Mouse (Mus musculus): ENCODE results near the gene Gm12216. TPM values are rescaled to one million over a fixed set of nuclear protein-coding genes. Genes with fewer than 3 reads are reported as not detected.
A peak's percentile ranks its signal among the peaks of the same experiment; 100 is the strongest.

Gm12216 gene
- total and polyA plus RNA-seq, 3 experiments, result 2.6 to 4.4 (median 2.6) TPM

GRCm38 (mm10) chr11:53798041-53798711 lies 60.9 kb downstream of the Gm12216 start:
- TF ChIP-seq EP300 (IDR thresholded peaks at IDR 0.05; ENCODE audit: insufficient read depth, low read depth, low read length) (no peak), POLR2A (IDR thresholded peaks at IDR 0.05; ENCODE audit: insufficient read depth, low read depth, low read length) (no peak), CTCF (IDR thresholded peaks at IDR 0.05) (no peak)
- no peaks in the 10 kb centered on the region for H3K79me2 ChIP-seq (replicated peaks; ENCODE audit: control insufficient read depth, insufficient read depth, low read length)
- intact Hi-C loops (cut with DNase I), result no loop called here
- 92% methylated on average over 10 of the region's 10 CpGs for WGBS
- H3K27ac ChIP-seq, result peak overlapping the region; percentile 90
- H3K36me3 ChIP-seq (ENCODE audit: control insufficient read depth, insufficient read depth, low read length), result peaks cover 6% of the 10 kb centered on the region; the same call in 1 of the 2 replicates
- peak in 1 of 2 experiments; percentile 3 for DNase-seq
- no peak overlapping the region for H3K4me3 ChIP-seq
- H3K27me3 ChIP-seq (ENCODE audit: control insufficient read depth, insufficient read depth, low read length), result no peaks in the 10 kb centered on the region
- H3K9ac ChIP-seq (ENCODE audit: low read depth, low read length), result no peak overlapping the region
- H3K4me1 ChIP-seq (ENCODE audit: control insufficient read depth, insufficient read depth, low read length), result peaks cover 37% of the 10 kb centered on the region

- Histone ChIP-seq H3K9ac (ENCODE audit: low read depth, low read length) (no peak overlapping the region), H3K4me1 (ENCODE audit: control insufficient read depth, insufficient read depth, low read length) (peaks cover 36% of the 10 kb centered on the region), H3K79me2 (replicated peaks; ENCODE audit: control insufficient read depth, insufficient read depth, low read length) (no peaks in the 10 kb centered on the region), H3K27ac (peak overlapping the region; percentile 90), H3K36me3 (ENCODE audit: control insufficient read depth, insufficient read depth, low read length) (peaks cover 6% of the 10 kb centered on the region; the same call in 1 of the 2 replicates), H3K4me3 (no peak overlapping the region), H3K27me3 (ENCODE audit: control insufficient read depth, insufficient read depth, low read length) (no peaks in the 10 kb centered on the region)
- TF ChIP-seq POLR2A (IDR thresholded peaks at IDR 0.05; ENCODE audit: insufficient read depth, low read depth, low read length) (no peak), EP300 (IDR thresholded peaks at IDR 0.05; ENCODE audit: insufficient read depth, low read depth, low read length) (no peak), CTCF (IDR thresholded peaks at IDR 0.05) (no peak)
- intact Hi-C loops (cut with DNase I), result loop anchor here (2.0 kb wide), 2 partner anchors 15 to 35 kb away; no protein-coding TSS in a partner anchor
- 77% methylated on average over 6 of the region's 6 CpGs for WGBS
- no peak for DNase-seq
Observed at GRCm38 (mm10) chr11:53797386-53797920, 61.6 kb downstream of the Gm12216 start.

GRCm38 (mm10) chr11:53796409-53797151 lies 62.5 kb downstream of the Gm12216 start:
- 33% methylated on average over 12 of the region's 12 CpGs for WGBS
- Histone ChIP-seq H3K27ac (peak overlapping the region; percentile 90), H3K79me2 (replicated peaks; ENCODE audit: control insufficient read depth, insufficient read depth, low read length) (no peaks in the 10 kb centered on the region), H3K27me3 (ENCODE audit: control insufficient read depth, insufficient read depth, low read length) (no peaks in the 10 kb centered on the region), H3K36me3 (ENCODE audit: control insufficient read depth, insufficient read depth, low read length) (peaks cover 6% of the 10 kb centered on the region; the same call in 1 of the 2 replicates), H3K4me1 (ENCODE audit: control insufficient read depth, insufficient read depth, low read length) (peaks cover 36% of the 10 kb centered on the region), H3K4me3 (0 out of 2 replicates have a peak overlapping the region, but pooled peaks have one; percentile 11), H3K9ac (ENCODE audit: low read depth, low read length) (peak overlapping the region; percentile 19; the same call in 1 of the 2 replicates)
- no peak for TF ChIP-seq CTCF (IDR thresholded peaks at IDR 0.05)
- TF ChIP-seq EP300 (IDR thresholded peaks at IDR 0.05; ENCODE audit: insufficient read depth, low read depth, low read length), result peak; percentile 86; the same call in 1 of the 2 replicates
- peak; percentile 19; the same call in 1 of the 2 replicates for TF ChIP-seq POLR2A (IDR thresholded peaks at IDR 0.05; ENCODE audit: insufficient read depth, low read depth, low read length)
- intact Hi-C loops (cut with DNase I), result loop anchor here (1.0 to 2.0 kb wide), 3 partner anchors 8 to 34 kb away; no protein-coding TSS in a partner anchor
- peak; percentile 82 to 85 for DNase-seq

GRCm38 (mm10) chr11:53795813-53796212 lies 63.2 kb downstream of the Gm12216 start:
- H3K9ac ChIP-seq (ENCODE audit: low read depth, low read length), result no peak overlapping the region; the same call in 1 of the 2 replicates
- H3K79me2 ChIP-seq (replicated peaks; ENCODE audit: control insufficient read depth, insufficient read depth, low read length), result no peaks in the 10 kb centered on the region
- peaks cover 34% of the 10 kb centered on the region for H3K4me1 ChIP-seq (ENCODE audit: control insufficient read depth, insufficient read depth, low read length)
- intact Hi-C loops (cut with DNase I), result loop anchor here (1.0 to 2.0 kb wide), 3 partner anchors 8 to 33 kb away; no protein-coding TSS in a partner anchor
- H3K27me3 ChIP-seq (ENCODE audit: control insufficient read depth, insufficient read depth, low read length), result no peaks in the 10 kb centered on the region
- no peak for TF ChIP-seq EP300 (IDR thresholded peaks at IDR 0.05; ENCODE audit: insufficient read depth, low read depth, low read length)
- TF ChIP-seq POLR2A (IDR thresholded peaks at IDR 0.05; ENCODE audit: insufficient read depth, low read depth, low read length), result no peak
- no peak for TF ChIP-seq CTCF (IDR thresholded peaks at IDR 0.05)
- DNase-seq, result peak in 1 of 2 experiments; percentile 8
- H3K4me3 ChIP-seq, result no peak overlapping the region
- H3K27ac ChIP-seq, result peak overlapping the region; percentile 90
- WGBS, result 71% methylated on average over 8 of the region's 8 CpGs
- H3K36me3 ChIP-seq (ENCODE audit: control insufficient read depth, insufficient read depth, low read length), result peaks cover 6% of the 10 kb centered on the region; the same call in 1 of the 2 replicates

GRCm38 (mm10) chr11:53794671-53795557 lies 64.1 kb downstream of the Gm12216 start:
- peak; percentile 60 to 76 for DNase-seq
- 43% methylated on average over 25 of the region's 25 CpGs for WGBS
- no peak for TF ChIP-seq EP300 (IDR thresholded peaks at IDR 0.05; ENCODE audit: insufficient read depth, low read depth, low read length)
- TF ChIP-seq CTCF (IDR thresholded peaks at IDR 0.05), result peak; percentile 45
- TF ChIP-seq POLR2A (IDR thresholded peaks at IDR 0.05; ENCODE audit: insufficient read depth, low read depth, low read length), result 0 out of 2 replicates have a peak, but pooled peaks have one; percentile 21
- peaks cover 6% of the 10 kb centered on the region; the same call in 1 of the 2 replicates for H3K36me3 ChIP-seq (ENCODE audit: control insufficient read depth, insufficient read depth, low read length)
- peak overlapping the region; percentile 69 for H3K27ac ChIP-seq
- no peak overlapping the region for H3K4me3 ChIP-seq
- H3K27me3 ChIP-seq (ENCODE audit: control insufficient read depth, insufficient read depth, low read length), result no peaks in the 10 kb centered on the region
- peak overlapping the region; percentile 23; the same call in 1 of the 2 replicates for H3K9ac ChIP-seq (ENCODE audit: low read depth, low read length)
- H3K4me1 ChIP-seq (ENCODE audit: control insufficient read depth, insufficient read depth, low read length), result peaks cover 32% of the 10 kb centered on the region
- intact Hi-C loops (cut with DNase I), result no loop called here
- no peaks in the 10 kb centered on the region for H3K79me2 ChIP-seq (replicated peaks; ENCODE audit: control insufficient read depth, insufficient read depth, low read length)
